Mouse (Mus musculus): ENCODE measurements around the gene Sez6l. TPM values are rescaled to one million over a fixed set of nuclear protein-coding genes. Genes with fewer than 3 reads are reported as not detected.
A peak's percentile ranks its signal among the peaks of the same experiment; 100 is the strongest.

The Sez6l gene
- polyA plus RNA-seq, 1 experiment from 2014 or later, result 16.0 TPM

DNA sequence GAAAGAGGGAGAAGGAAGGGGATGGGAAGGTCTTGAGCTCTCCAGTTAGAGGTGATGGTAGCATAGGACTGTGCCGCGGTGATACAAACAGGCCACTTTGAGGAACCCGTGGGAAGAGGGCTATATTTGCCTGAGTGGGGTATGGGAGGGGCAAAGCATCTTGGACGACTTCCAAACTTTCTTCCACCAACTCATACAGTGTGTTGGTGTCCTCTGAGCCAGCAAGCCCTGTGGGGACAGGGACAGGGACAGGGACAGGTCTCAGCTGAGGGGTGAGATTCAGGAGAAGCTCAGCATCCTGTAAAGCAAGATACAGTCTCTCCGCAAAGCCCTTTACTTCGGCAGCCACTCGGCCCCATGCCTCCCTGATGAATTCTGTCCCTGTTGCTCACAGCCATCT, 50.5 kb downstream of the Sez6l start:
- no peak overlapping the region for H3K4me3 ChIP-seq

GRCm38 (mm10) chr5:112525980-112526379, 51.0 kb downstream of the Sez6l start:
- H3K4me3 ChIP-seq, result no peak overlapping the region
- ATAC-seq (ENCODE audit: low FRiP score), result no peak
- H3K27ac ChIP-seq, result no peak overlapping the region
- 82% methylated on average over 3 of the region's 3 CpGs for WGBS
- no peaks in the 10 kb centered on the region for H3K9me3 ChIP-seq (replicated peaks)
- H3K27me3 ChIP-seq, result no peaks in the 10 kb centered on the region
- H3K9ac ChIP-seq, result no peak overlapping the region
- H3K36me3 ChIP-seq, result no peaks in the 10 kb centered on the region
- no peak overlapping the region for H3K4me2 ChIP-seq (replicated peaks)
- H3K4me1 ChIP-seq, result peaks cover 35% of the 10 kb centered on the region

More for the DNA sequence above, 50.5 kb downstream of the Sez6l start:
- Histone ChIP-seq H3K9me3 (replicated peaks) (no peaks in the 10 kb centered on the region), H3K27me3 (no peaks in the 10 kb centered on the region), H3K4me2 (replicated peaks) (no peak overlapping the region), H3K9ac (no peak overlapping the region), H3K36me3 (no peaks in the 10 kb centered on the region), H3K27ac (0 out of 2 replicates have a peak overlapping the region, but pooled peaks have one; percentile 23), H3K4me1 (peaks cover 35% of the 10 kb centered on the region)
- WGBS, result 77% methylated on average over 7 of the region's 7 CpGs
- ATAC-seq (ENCODE audit: low FRiP score), result no peak

DNA sequence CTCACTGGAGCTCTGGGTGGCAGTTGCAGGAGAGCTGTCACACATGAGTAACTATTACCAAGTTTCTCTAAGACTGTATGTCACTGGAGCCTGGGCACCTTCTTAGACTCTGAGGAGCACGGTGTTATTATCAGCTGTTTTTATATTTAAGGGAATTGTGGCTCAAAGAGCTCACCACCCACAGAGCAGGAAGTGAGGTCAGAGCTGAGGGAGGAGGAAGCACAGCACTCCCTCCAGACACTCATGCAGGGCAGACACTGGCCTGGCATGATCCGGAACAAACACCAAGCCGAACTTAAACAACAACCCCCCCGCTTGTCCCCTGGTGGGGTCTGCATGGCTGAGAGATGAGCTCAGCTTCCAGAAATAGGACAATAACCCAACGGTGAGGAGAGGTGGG, 51.7 kb downstream of the Sez6l start:
- no peak overlapping the region for H3K4me3 ChIP-seq
- no peak overlapping the region for H3K27ac ChIP-seq
- H3K4me2 ChIP-seq (replicated peaks), result no peak overlapping the region
- peaks cover 42% of the 10 kb centered on the region for H3K4me1 ChIP-seq
- no peak for ATAC-seq (ENCODE audit: low FRiP score)
- 65% methylated on average over 5 of the region's 5 CpGs for WGBS
- no peaks in the 10 kb centered on the region for H3K27me3 ChIP-seq
- H3K36me3 ChIP-seq, result no peaks in the 10 kb centered on the region
- no peak overlapping the region for H3K9ac ChIP-seq
- H3K9me3 ChIP-seq (replicated peaks), result no peaks in the 10 kb centered on the region

DNA sequence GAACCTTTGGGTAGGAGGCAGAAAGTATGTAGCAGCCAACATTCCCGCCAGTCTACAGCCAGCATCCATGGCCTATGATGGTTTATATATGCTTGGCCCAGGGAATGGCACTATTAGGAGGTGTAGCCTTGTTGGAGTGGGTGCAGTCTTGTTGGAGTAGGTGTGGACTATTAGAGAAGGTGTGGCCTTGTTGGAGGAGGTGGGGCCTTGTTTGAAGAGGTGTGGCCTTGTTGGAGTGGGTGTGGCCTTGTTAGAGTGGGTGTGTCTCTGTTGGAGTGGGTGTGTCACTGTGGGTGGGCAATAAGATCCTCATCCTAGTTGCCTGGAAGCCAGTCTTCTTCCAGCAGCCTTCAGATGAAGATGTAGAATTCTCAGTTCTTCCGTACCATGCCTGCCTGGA, 53.2 kb downstream of the Sez6l start:
- no peak for ATAC-seq (ENCODE audit: low FRiP score)
- no peaks in the 10 kb centered on the region for H3K36me3 ChIP-seq
- 92% methylated on average over 2 of the region's 2 CpGs for WGBS
- peaks cover 53% of the 10 kb centered on the region for H3K4me1 ChIP-seq
- no peak overlapping the region for H3K27ac ChIP-seq
- H3K27me3 ChIP-seq, result no peaks in the 10 kb centered on the region
- no peak overlapping the region for H3K4me2 ChIP-seq (replicated peaks)
- H3K9me3 ChIP-seq (replicated peaks), result no peaks in the 10 kb centered on the region
- H3K9ac ChIP-seq, result no peak overlapping the region
- no peak overlapping the region for H3K4me3 ChIP-seq

- Histone ChIP-seq H3K4me2 (replicated peaks) (no peak overlapping the region), H3K4me3 (no peak overlapping the region), H3K36me3 (no peaks in the 10 kb centered on the region), H3K9ac (no peak overlapping the region), H3K4me1 (peaks cover 52% of the 10 kb centered on the region), H3K27me3 (no peaks in the 10 kb centered on the region), H3K9me3 (replicated peaks) (no peaks in the 10 kb centered on the region), H3K27ac (no peak overlapping the region)
- WGBS, result 73% methylated on average over 4 of the region's 4 CpGs
- ATAC-seq (ENCODE audit: low FRiP score), result no peak
Measured at GRCm38 (mm10) chr5:112523331-112523730, 53.7 kb downstream of the Sez6l start.

GRCm38 (mm10) chr5:112521703-112522527, 55.1 kb downstream of the Sez6l start:
- no peaks in the 10 kb centered on the region for H3K27me3 ChIP-seq
- H3K4me3 ChIP-seq, result no peak overlapping the region
- H3K9me3 ChIP-seq (replicated peaks), result no peaks in the 10 kb centered on the region
- peaks cover 49% of the 10 kb centered on the region for H3K4me1 ChIP-seq
- ATAC-seq (ENCODE audit: low FRiP score), result peak; percentile 26; the same call in 1 of the 2 replicates
- no peaks in the 10 kb centered on the region for H3K36me3 ChIP-seq
- H3K27ac ChIP-seq, result peak overlapping the region; percentile 35; the same call in 1 of the 2 replicates
- no peak overlapping the region for H3K9ac ChIP-seq
- WGBS, result 13% methylated on average over 19 of the region's 19 CpGs
- 0 out of 2 replicates have a peak overlapping the region, but pooled peaks have one; percentile 0 for H3K4me2 ChIP-seq (replicated peaks)

DNA sequence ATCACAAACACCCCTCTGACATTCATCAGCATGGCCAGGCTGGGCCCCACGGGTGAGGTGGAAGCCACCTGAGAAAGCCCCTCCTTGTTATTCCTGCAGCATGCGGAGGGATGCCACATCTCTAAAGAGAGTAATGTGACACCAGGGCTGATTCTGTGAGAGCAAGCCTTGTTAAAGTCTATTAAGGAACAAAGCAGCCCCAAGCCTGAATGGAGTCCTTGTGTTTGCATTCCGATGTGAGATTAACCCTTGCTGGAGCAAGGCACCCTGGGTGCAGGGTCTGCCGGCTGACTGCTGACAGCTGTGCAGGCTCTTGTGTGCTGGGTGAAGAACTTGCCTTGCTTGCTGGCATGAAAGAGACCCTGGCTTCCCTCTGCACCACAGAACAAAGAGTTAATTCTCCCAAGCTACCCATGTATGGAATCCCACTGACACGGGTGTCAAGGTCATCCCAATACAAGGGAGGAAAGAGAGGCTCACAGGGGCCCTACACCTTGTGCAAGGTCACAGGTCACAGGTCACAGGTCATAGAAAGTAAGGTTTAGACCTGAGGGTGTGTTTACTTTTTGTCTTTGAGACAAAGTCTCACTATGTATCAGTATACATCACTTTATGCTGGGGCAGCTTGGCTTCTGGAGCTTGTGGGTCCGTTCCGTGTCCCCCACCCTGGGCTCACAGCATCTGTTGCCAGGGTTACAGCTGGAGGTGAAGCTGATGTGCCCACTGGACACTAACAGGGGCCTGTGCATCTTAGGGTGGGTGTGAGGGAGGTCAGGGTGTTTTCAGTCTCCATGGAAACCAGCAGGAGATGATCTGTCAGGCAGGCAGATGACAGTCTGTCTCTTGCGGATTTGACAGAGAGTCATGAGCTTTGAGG, 55.9 kb downstream of the Sez6l start:
- H3K4me1 ChIP-seq, result peaks cover 44% of the 10 kb centered on the region
- H3K36me3 ChIP-seq, result no peaks in the 10 kb centered on the region
- H3K9ac ChIP-seq, result no peak overlapping the region
- WGBS, result 2% methylated on average over 8 of the region's 8 CpGs
- H3K4me2 ChIP-seq (replicated peaks), result 0 out of 2 replicates have a peak overlapping the region, but pooled peaks have one; percentile 0
- no peaks in the 10 kb centered on the region for H3K9me3 ChIP-seq (replicated peaks)
- ATAC-seq (ENCODE audit: low FRiP score), result peak; percentile 78
- H3K4me3 ChIP-seq, result no peak overlapping the region
- no peaks in the 10 kb centered on the region for H3K27me3 ChIP-seq
- H3K27ac ChIP-seq, result peak overlapping the region; percentile 41; the same call in 1 of the 2 replicates

DNA sequence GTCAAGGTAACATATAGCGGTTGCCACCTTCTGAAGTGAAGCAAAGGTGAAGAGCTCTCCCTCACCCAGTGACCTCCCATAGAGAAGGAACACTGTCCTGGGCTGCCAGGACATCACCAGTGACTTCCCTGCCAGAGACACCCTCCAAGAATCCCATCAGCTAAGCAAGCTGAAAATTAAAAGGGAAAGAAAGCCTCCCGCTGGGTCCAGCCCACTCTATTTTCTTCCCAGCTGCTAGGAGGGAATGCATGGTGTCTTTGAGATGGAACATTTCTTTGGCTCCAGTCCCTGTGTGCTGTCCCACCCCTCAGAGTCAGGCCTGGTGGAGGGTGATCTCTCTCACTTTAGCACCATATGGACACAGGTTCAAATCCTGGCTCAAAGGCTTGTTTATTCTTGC, 58.2 kb downstream of the Sez6l start:
- no peaks in the 10 kb centered on the region for H3K9me3 ChIP-seq (replicated peaks)
- no peak overlapping the region for H3K4me3 ChIP-seq
- 64% methylated on average over 2 of the region's 2 CpGs for WGBS
- no peak overlapping the region for H3K4me2 ChIP-seq (replicated peaks)
- no peaks in the 10 kb centered on the region for H3K27me3 ChIP-seq
- no peak overlapping the region for H3K27ac ChIP-seq
- ATAC-seq (ENCODE audit: low FRiP score), result no peak
- peaks cover 47% of the 10 kb centered on the region for H3K4me1 ChIP-seq
- no peaks in the 10 kb centered on the region for H3K36me3 ChIP-seq
- H3K9ac ChIP-seq, result no peak overlapping the region

- no peak overlapping the region for H3K27ac ChIP-seq
- H3K9me3 ChIP-seq (replicated peaks), result no peaks in the 10 kb centered on the region
- no peak overlapping the region for H3K9ac ChIP-seq
- no peaks in the 10 kb centered on the region for H3K27me3 ChIP-seq
- H3K36me3 ChIP-seq, result no peaks in the 10 kb centered on the region
- ATAC-seq (ENCODE audit: low FRiP score), result no peak
- H3K4me1 ChIP-seq, result peaks cover 52% of the 10 kb centered on the region
- 88% methylated on average over 9 of the region's 9 CpGs for WGBS
- H3K4me3 ChIP-seq, result no peak overlapping the region
- no peak overlapping the region for H3K4me2 ChIP-seq (replicated peaks)
Measured at GRCm38 (mm10) chr5:112517454-112517853, 59.5 kb downstream of the Sez6l start.

DNA sequence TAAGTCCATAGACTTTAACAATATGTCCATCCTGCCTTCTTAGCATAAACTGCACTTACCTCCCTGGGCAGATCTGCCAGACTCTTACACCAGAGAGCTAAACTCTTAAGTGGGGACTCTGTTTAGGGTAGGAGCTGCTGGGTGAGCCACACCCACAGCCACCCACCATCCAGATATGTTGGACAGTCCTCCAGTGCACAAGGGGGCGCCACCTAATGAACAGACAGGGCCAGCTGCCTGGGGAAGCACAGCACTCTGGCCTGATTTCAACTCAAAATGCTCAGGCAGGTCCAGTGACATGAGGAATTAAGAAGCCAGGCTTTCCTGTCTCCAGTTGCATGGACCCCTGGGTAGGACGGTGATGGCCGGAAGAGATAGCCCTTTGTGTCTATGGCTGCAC, 60.5 kb downstream of the Sez6l start:
- ATAC-seq (ENCODE audit: low FRiP score), result no peak
- Histone ChIP-seq H3K9ac (no peak overlapping the region), H3K36me3 (no peaks in the 10 kb centered on the region), H3K9me3 (replicated peaks) (no peaks in the 10 kb centered on the region), H3K4me3 (no peak overlapping the region), H3K4me2 (replicated peaks) (no peak overlapping the region), H3K27ac (no peak overlapping the region), H3K27me3 (no peaks in the 10 kb centered on the region), H3K4me1 (peaks cover 44% of the 10 kb centered on the region)
- WGBS, result 92% methylated on average over 3 of the region's 3 CpGs

GRCm38 (mm10) chr5:112510351-112510750, 66.6 kb downstream of the Sez6l start:
- H3K36me3 ChIP-seq, result no peaks in the 10 kb centered on the region
- H3K27ac ChIP-seq, result no peak overlapping the region
- 0 out of 2 replicates have a peak, but pooled peaks cover 3% of the 10 kb centered on the region for H3K9me3 ChIP-seq (replicated peaks)
- H3K4me2 ChIP-seq (replicated peaks), result no peak overlapping the region
- no peak overlapping the region for H3K9ac ChIP-seq
- no peaks in the 10 kb centered on the region; the same call in 1 of the 2 replicates for H3K27me3 ChIP-seq
- no peak for ATAC-seq (ENCODE audit: low FRiP score)
- no peak overlapping the region for H3K4me3 ChIP-seq
- peaks cover 18% of the 10 kb centered on the region for H3K4me1 ChIP-seq
- 84% methylated on average over 8 of the region's 8 CpGs for whole genome bisulfite sequencing

- Histone ChIP-seq H3K27me3 (no peaks in the 10 kb centered on the region; the same call in 1 of the 2 replicates), H3K36me3 (no peaks in the 10 kb centered on the region), H3K9ac (no peak overlapping the region), H3K4me2 (replicated peaks) (no peak overlapping the region), H3K4me3 (no peak overlapping the region), H3K27ac (no peak overlapping the region), H3K4me1 (peaks cover 16% of the 10 kb centered on the region), H3K9me3 (replicated peaks) (0 out of 2 replicates have a peak, but pooled peaks cover 3% of the 10 kb centered on the region)
- WGBS, result 75% methylated on average over 5 of the region's 5 CpGs
- ATAC-seq (ENCODE audit: low FRiP score), result no peak
Measured at GRCm38 (mm10) chr5:112509916-112510315, 67.1 kb downstream of the Sez6l start.
